Mouse (Mus musculus) heart, embryonic 10.5 days (tissue): ENCODE measurements around the gene Arl6ip4. TPM values are rescaled to one million over a fixed set of nuclear protein-coding genes. Genes with fewer than 3 reads are reported as not detected.
A peak's percentile ranks its signal among the peaks of the same experiment; 100 is the strongest.

ENCODE experiments used
- DNase-seq: peaks from one replicate; pipeline ENCODE4 v3.0.0-alpha.2; 2017; ENCODE audit warnings: low spot score
- H3K27ac ChIP-seq: fragments of 300-500 bp; sonication (generic); 2 replicates; pipeline ENCODE4 v1.5.1; 2016; ENCODE audit warnings: mild to moderate bottlenecking
- H3K27me3 ChIP-seq: fragments of 300-500 bp; sonication (generic); 2 replicates; pipeline ENCODE4 v1.6.1; 2016; ENCODE audit warnings: mild to moderate bottlenecking; ENCODE audit not compliant: poor library complexity, insufficient read depth, severe bottlenecking
- H3K36me3 ChIP-seq: fragments of 300-500 bp; sonication (generic); 2 replicates; pipeline ENCODE4 v1.6.1; 2016; ENCODE audit warnings: mild to moderate bottlenecking, moderate library complexity
- H3K4me1 ChIP-seq: fragments of 300-500 bp; sonication (generic); 2 replicates; pipeline ENCODE4 v1.6.1; 2016; ENCODE audit warnings: mild to moderate bottlenecking
- H3K4me3 ChIP-seq: fragments of 300-500 bp; sonication (generic); 2 replicates; pipeline ENCODE4 v1.5.1; 2016; ENCODE audit warnings: mild to moderate bottlenecking, moderate library complexity
- H3K9me3 ChIP-seq: fragments of 300-500 bp; sonication (generic); 2 replicates; pipeline ENCODE4 v1.6.1; 2016; ENCODE audit warnings: mild to moderate bottlenecking, moderate library complexity
- WGBS: fragments of 180-500 bp; shearing (Covaris S2); methylation state at CpG from one replicate; pipeline ENCODE4 v1.1.7; 2016; 5-methylcytosine and 5-hydroxymethylcytosine counted together
- polyA plus RNA-seq: library from polyadenylated mRNA; unstranded; fragments of >200 nt; fragmentation: Nextera tagmentation; extraction: Ambion mirVana; gene quantifications from 2 replicates; pipeline ENCODE4 v1.2.1, GENCODE M21; 2016

Gene Arl6ip4
- polyA plus RNA-seq, 1 experiment from 2014 or later = 116 TPM

DNA sequence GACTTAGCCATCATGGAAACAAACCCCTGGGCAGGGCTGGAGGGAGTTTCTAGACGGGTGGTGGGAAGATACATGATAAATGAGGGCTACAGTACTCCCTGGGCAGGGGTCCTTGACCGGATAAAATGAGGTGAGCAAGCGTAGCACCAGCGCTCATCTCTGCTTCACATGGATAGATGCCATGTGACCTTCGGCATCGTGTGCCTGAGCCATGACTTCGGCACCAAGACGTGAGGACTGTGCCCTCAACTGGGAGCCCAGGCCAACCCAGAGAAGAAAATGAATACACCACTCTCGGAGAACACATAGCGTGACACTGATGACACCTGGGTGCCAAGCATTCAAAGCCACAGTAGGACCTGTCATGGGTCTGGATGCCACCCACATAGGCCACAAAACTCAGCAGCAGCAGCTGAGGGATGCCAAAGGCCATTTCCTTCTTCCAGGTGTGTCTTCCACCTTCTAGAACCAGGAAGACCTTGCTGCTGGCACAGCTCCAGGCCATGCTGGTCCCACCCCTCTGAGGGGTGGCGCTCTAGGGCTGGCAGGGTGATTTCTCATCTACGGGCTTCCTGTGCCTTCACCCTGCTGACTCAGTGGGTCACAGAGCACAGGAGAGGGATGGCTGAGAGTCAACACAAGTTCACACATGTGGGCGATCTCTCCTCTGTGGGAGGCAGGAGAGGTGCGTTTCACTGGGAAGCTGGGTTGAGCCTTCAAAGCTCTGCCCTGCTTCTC is 31.9 kb upstream of the Arl6ip4 start:
- H3K4me1 ChIP-seq = peaks cover 35% of the 10 kb centered on the region
- WGBS = 78% methylated on average over 14 of the region's 14 CpGs
- DNase-seq = no peak
- no peak overlapping the region for H3K27ac ChIP-seq
- H3K27me3 ChIP-seq = 0 out of 2 replicates have a peak, but pooled peaks cover 4% of the 10 kb centered on the region
- no peaks in the 10 kb centered on the region for H3K9me3 ChIP-seq
- H3K36me3 ChIP-seq = no peaks in the 10 kb centered on the region
- no peak overlapping the region for H3K4me3 ChIP-seq

DNA sequence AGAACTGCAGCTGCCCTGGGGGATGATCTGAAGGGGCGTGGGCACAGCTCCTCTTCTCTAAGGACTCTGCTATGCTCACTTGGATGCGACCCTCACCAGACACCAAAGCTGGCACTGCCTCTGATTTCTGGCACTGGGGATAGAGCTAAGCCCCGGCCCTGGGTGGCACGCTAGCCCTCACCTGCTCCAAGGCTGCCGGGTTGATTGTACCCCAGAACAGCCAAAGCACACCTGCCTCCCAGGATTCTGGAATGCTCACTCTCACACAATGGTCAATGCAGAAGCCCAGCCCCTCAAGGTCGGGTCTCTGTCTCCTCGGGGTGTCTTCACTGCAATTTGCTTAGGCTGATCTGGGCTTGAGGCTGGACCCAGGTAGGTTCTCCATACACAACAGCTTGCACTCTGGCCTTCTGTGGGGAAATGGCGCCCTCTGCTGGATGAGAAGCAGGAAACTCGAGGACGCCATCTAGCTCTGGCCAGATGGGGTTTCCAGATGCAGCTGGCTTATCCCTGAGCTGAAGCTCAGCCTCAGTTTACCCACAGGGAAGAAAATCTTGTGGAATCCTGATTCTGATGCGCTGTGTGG is 31.2 kb upstream of the Arl6ip4 start:
- Histone ChIP-seq H3K36me3 (no peaks in the 10 kb centered on the region), H3K4me1 (peaks cover 29% of the 10 kb centered on the region), H3K27me3 (0 out of 2 replicates have a peak, but pooled peaks cover 6% of the 10 kb centered on the region), H3K9me3 (no peaks in the 10 kb centered on the region), H3K4me3 (no peak overlapping the region), H3K27ac (no peak overlapping the region)
- DNase-seq = peak; percentile 92
- 40% methylated on average over 11 of the region's 11 CpGs for WGBS

DNA sequence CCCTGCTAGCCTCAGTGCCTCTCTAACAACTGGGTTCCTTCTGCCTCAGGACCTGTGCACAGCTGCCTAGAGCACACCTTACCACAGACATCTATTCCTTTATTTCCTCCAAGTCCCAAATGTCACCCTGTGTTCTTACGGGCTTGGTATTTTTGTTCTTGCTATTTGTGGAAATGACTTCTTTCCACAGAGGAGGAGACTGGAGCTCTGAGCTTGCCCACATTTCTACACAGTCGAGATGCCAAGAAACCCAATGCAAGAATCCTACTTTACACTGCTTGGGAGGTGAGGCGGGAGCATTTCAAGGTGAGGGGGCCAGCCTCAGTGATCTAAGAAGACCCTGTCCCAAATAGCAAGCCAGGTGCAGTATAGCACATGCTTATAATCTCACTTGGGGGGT is 30.4 kb upstream of the Arl6ip4 start:
- H3K27me3 ChIP-seq = 0 out of 2 replicates have a peak, but pooled peaks cover 8% of the 10 kb centered on the region
- DNase-seq = no peak
- H3K36me3 ChIP-seq = no peaks in the 10 kb centered on the region
- no peaks in the 10 kb centered on the region for H3K9me3 ChIP-seq
- H3K4me1 ChIP-seq = peaks cover 21% of the 10 kb centered on the region
- no peak overlapping the region for H3K4me3 ChIP-seq
- no peak overlapping the region for H3K27ac ChIP-seq
- 68% methylated on average over 3 of the region's 3 CpGs for WGBS

DNA sequence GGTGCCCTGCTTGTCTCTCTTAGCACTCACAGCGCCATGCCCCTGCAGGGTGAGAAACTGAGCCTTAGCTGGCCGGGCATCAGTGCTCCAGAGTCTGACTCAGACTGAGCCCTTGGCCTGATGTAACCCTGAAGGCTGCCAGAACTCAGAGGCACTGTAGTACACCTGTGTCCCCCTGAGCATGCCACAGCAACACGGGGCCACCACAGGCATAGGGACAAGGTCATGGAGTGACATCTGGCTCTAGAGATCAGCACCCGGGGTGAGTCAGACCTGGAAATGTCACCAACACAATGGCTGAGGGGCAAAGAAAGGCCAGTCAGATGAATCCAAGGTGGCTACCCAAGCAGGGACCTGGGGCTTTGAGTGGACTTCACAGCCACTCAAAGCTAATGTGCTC is 29.0 kb upstream of the Arl6ip4 start:
- H3K4me1 ChIP-seq = peaks cover 12% of the 10 kb centered on the region
- H3K9me3 ChIP-seq = no peaks in the 10 kb centered on the region
- DNase-seq = no peak
- 78% methylated on average over 4 of the region's 4 CpGs for WGBS
- no peak overlapping the region for H3K27ac ChIP-seq
- H3K36me3 ChIP-seq = no peaks in the 10 kb centered on the region
- peaks cover 8% of the 10 kb centered on the region; the same call in 1 of the 2 replicates for H3K27me3 ChIP-seq
- H3K4me3 ChIP-seq = no peak overlapping the region

DNA sequence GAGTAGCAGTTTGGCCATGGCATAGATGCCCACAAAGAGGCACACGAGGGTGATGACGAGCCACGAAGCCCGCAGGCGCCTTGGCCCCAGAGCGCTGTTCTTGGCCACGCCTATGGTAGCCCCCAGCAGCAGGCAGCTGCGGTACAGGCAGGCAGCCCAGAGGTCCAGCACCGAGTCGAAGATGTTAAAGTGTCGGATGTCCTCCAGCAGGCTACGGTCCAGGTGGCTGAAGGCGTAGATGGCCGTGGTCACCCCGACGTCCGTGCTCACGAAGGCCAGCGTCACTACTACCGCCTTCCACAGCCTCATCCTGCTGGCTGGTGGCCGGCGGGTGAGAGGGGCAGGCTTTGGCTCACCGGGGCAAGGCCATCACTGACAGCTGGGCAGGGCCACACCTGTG is 26.0 kb upstream of the Arl6ip4 start:
- Histone ChIP-seq H3K4me3 (no peak overlapping the region), H3K36me3 (no peaks in the 10 kb centered on the region), H3K4me1 (peaks cover 22% of the 10 kb centered on the region), H3K9me3 (no peaks in the 10 kb centered on the region), H3K27ac (no peak overlapping the region), H3K27me3 (peaks cover 21% of the 10 kb centered on the region)
- no peak for DNase-seq
- 80% methylated on average over 23 of the region's 23 CpGs for WGBS

DNA sequence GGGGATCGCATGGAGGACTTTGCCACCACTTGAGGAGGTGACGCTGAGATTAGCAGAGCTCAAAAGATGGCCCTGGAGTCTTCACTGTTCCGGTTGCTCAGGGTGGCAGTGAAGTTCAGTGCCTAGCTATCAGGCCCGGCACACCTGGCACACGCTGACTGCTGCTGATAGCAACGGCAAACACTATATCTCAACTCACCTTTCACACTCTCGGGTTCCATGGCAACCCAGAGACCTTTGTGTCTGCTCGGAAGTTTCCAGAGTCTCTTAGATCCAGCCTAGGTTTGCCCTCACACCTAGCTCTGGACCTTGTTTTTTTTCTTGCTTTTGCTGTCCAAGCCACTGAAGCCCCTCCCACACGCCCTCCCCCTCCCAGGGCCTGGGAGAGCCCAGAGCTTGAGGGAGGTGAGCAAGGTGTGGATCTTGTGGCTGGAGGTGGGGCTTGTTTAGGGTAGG is 23.9 kb upstream of the Arl6ip4 start:
- Histone ChIP-seq H3K4me3 (no peak overlapping the region), H3K36me3 (no peaks in the 10 kb centered on the region), H3K4me1 (peaks cover 28% of the 10 kb centered on the region), H3K27me3 (peaks cover 26% of the 10 kb centered on the region), H3K27ac (no peak overlapping the region), H3K9me3 (no peaks in the 10 kb centered on the region)
- DNase-seq = no peak
- WGBS = 48% methylated on average over 9 of the region's 9 CpGs

DNA sequence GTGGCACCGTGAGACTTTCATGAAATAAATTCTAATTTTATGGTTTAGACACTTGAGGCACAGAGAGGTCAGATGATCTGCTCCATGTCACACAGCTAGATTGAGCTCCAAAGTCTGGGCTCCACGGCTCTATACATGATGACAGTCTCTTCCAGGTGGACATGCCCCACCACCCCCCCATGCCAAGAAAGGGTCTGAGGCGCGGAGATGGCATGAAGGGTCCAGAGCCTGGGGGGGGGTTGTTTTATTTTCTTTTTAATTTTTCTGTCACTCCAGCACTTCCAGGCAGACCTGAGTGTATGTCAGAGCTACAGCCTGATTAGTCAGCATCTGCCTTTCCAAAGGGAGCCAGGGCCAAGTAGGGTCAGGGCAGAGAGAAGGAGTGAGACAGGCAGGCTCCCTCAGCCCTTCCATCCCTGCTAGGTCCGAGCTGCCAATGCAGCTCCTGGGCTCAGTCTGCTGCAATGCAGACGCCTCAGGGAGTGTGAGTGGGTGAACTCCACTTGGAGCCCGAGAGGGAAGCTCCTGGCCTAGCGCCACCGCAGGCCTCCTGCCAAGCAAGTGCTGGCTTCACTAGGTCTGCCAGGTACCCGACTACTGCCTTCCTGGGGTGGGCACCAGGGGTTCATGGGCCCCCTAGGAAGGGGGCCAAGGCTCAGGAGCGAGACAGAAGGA is 22.6 kb upstream of the Arl6ip4 start:
- H3K36me3 ChIP-seq = no peaks in the 10 kb centered on the region
- no peaks in the 10 kb centered on the region for H3K9me3 ChIP-seq
- WGBS = 74% methylated on average over 11 of the region's 11 CpGs
- no peak overlapping the region for H3K4me3 ChIP-seq
- peaks cover 26% of the 10 kb centered on the region for H3K27me3 ChIP-seq
- peaks cover 28% of the 10 kb centered on the region for H3K4me1 ChIP-seq
- no peak overlapping the region for H3K27ac ChIP-seq
- DNase-seq = no peak

DNA sequence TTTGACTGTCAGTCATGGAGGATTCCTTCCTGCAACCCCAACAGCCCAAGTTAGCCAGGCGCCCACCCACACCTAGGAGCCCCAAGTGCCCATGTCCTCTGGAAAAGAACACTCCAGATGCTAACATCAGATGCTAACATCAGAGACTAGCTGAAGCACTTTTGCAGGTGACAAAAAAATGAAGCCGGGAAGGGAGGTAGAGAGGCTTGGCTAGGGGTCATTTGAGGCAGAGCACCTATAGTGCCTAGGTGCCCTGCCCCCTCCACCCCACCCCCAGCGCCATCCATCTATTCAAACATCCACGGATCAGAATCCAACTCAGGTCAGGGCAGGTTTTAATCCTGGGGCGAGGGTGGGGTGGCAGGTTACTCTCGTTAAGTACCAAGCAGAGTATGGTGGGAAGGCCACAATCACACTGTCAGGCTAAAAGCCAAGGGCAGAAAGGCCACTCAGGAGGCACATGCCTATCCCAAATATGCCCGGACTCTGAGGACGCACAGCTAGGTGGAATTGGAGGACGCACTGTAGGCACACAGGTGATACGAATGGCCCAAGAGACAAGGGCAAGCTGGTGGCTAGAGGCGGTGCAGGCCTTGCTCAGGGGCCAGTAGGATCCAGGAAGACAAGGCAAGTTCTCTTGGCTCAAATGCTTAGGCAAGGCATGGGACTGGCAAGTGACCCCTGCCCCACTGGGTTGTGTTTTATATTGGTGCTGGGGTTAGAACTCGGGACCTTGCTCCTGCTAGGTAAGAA is 21.9 kb upstream of the Arl6ip4 start:
- Histone ChIP-seq H3K27ac (no peak overlapping the region), H3K36me3 (no peaks in the 10 kb centered on the region), H3K4me3 (no peak overlapping the region), H3K9me3 (no peaks in the 10 kb centered on the region), H3K4me1 (peaks cover 28% of the 10 kb centered on the region), H3K27me3 (peaks cover 26% of the 10 kb centered on the region)
- WGBS = 83% methylated on average over 12 of the region's 12 CpGs
- no peak for DNase-seq

DNA sequence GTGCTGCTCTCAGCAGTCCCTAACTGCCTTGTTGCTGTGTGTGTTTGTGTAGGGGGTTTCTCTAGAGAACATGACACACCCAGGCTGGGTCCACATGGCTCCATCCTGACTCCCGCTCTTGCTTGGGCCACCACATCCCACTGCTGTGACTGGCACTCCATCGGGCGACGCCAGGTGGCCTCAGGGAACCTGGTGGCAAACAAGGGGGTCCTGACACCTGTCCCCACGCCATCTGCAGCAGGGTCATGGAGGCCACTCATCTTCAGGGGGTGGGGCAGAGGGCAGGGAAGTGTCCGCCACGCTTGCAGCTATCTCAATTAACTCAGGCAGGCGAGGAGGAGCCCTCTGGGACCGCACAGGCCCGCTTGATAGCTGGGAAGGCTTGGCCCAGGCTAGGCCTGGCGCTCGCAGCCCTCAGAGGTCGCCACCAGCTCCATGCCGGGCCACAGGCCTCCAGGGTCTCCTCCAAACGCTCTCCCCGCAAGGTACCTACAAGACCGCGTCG is 20.8 kb upstream of the Arl6ip4 start:
- peak overlapping the region; percentile 69 for H3K4me3 ChIP-seq
- H3K27ac ChIP-seq = peak overlapping the region; percentile 80
- no peaks in the 10 kb centered on the region for H3K36me3 ChIP-seq
- H3K27me3 ChIP-seq = peaks cover 21% of the 10 kb centered on the region
- no peak for DNase-seq
- H3K9me3 ChIP-seq = 0 out of 2 replicates have a peak, but pooled peaks cover 2% of the 10 kb centered on the region
- peaks cover 28% of the 10 kb centered on the region for H3K4me1 ChIP-seq
- WGBS = 13% methylated on average over 19 of the region's 19 CpGs

DNA sequence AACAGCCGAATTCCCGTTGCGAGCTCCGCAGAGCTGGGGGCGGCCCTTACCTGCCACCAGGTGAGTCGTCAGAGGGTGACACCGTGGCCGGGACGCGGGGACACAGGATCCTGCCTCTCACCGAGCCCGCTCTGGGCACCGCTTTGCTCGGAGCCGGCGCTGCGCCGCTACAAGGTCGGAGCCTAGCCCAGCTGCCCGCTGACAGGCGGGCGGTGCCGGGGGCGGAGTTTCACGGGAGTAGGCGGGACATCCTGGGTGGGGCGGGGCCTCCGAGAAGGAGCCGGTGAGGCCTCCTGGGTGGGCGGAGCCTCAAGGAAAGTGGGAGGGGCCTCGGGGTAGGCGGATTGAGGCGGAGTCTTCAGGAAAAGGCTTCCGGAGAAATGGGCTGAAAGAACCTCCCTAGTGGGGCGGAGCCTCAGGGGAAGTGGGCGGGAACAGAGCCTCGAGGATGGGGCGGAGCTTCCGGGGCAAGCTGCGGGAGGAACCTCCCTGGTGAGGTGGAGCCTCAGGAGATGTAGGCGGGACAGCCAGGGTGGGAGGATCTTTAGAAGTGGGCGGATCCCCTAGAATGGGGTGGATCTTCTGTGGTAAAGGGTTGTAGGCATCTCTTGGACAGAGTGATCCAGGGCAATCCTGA is 20.2 kb upstream of the Arl6ip4 start, which contains the start of gene Abcb9:
Abcb9 (minus strand) TSS at position 203 of the 637 bp plus-strand sequence.
- H3K4me3 ChIP-seq = peak within 1 kb of the TSS; percentile 69
- peak; percentile 99 for DNase-seq
- under 1% methylated on average over 42 of the region's 42 CpGs for WGBS
- H3K36me3 ChIP-seq = no peaks in the 10 kb centered on the region
- H3K9me3 ChIP-seq = 0 out of 2 replicates have a peak, but pooled peaks cover 2% of the 10 kb centered on the region
- H3K4me1 ChIP-seq = peaks cover 28% of the 10 kb centered on the region
- H3K27me3 ChIP-seq = peaks cover 21% of the 10 kb centered on the region
- H3K27ac ChIP-seq = peak within 1 kb of the TSS; percentile 80

DNA sequence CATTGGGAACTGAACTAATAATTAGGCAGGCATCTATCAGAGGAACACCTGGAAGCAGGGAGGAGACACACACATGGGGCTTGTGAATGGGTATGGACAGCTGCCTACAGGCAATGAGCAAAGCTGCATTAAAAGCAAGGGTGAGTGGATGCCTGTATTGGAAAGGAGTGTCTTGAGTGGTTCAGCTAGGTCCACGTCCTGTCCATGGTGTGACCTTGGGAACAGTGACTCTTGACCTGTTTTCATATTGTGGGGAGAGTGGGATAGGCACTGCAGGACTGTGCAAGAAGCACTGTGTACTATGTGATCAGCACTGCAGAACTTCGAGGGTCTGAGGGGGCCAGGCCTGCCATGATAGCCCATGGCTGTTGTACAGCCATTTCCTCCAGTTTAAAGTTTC is 17.0 kb upstream of the Arl6ip4 start:
- 83% methylated on average over 2 of the region's 2 CpGs for WGBS
- DNase-seq = no peak
- Histone ChIP-seq H3K4me3 (no peak overlapping the region), H3K27me3 (peaks cover 14% of the 10 kb centered on the region), H3K27ac (no peak overlapping the region), H3K9me3 (0 out of 2 replicates have a peak, but pooled peaks cover 2% of the 10 kb centered on the region), H3K4me1 (peaks cover 14% of the 10 kb centered on the region), H3K36me3 (0 out of 2 replicates have a peak, but pooled peaks cover under 1% of the 10 kb centered on the region)
